Mouse (Mus musculus) heart, adult 2 months (tissue): Measurements from ENCODE around the gene Itgb2l.

Experiments used
- EP300 ChIP-seq: fragments of 200-500 bp; IDR thresholded peaks from 2 replicates; pipeline ENCODE4 v1.6.1; 2011; ENCODE audit warnings: low read depth, low read length, control low read depth; ENCODE audit not compliant: insufficient read depth
- POLR2A ChIP-seq: fragments of 200-500 bp; IDR thresholded peaks from 2 replicates; pipeline ENCODE4 v1.6.1; 2011; ENCODE audit warnings: mild to moderate bottlenecking, low read depth, low read length, control low read depth; ENCODE audit not compliant: insufficient read depth

- TF ChIP-seq POLR2A, result no peak
- TF ChIP-seq EP300, result no peak
These were observed 30.8 kb upstream of the Itgb2l start for GRCm38 (mm10) chr16:96474185-96474584.
